Mouse (Mus musculus): Measurements from ENCODE around the gene Igf2r.

Igf2r gene

DNA sequence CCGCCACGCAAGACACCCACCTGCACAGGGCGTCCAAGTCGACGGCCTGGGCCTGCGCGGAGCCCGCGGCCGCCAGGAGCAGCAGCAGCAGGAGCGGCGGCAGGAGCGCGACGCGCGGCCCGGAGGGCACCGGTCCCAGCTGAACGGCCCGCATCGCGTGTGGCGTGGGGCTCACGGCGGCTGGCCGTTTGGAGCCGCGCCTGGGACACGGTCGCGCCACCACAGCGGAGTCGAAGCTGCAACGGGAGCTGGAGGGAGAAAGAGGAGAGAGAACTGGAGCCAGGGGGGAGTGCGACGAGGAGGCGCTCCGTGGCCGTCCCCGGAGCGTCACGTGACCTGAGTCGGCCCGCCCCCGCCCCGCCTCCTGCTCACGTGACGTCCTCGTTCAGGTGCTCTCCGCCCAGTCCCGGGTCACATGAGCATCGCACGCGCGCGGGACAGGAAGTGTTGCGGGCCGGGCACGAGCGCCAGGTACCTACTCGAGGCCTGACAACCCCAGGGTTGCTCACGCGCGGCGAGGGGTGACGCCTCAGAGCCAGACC, at the start of gene Igf2r:
Gene Igf2r (minus strand): TSS at position 285 of the 542 bp plus-strand sequence.
- DNase-seq (ENCODE audit: low read depth): peak; percentile 91

DNA sequence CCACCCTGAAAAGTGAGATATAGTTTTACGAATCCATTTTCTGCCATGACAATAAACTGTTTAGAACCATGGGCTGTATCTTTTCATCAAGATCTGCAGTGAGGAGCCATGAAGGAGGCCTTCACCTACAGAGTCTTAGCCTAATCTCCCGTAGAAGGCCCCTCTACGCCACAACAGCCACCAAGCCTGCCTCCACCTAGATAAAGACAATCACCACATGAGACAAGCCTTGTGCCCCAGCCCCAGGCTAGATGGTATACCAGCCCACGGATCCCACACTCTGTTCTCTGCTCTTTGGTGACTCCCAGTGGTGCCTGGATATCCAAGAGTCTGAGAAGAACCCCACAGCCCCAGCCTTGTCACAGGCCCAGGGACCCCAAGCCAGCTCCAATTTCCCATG, 46.4 kb upstream of the Igf2r start:
- no peak for DNase-seq (ENCODE audit: low read depth)

DNA sequence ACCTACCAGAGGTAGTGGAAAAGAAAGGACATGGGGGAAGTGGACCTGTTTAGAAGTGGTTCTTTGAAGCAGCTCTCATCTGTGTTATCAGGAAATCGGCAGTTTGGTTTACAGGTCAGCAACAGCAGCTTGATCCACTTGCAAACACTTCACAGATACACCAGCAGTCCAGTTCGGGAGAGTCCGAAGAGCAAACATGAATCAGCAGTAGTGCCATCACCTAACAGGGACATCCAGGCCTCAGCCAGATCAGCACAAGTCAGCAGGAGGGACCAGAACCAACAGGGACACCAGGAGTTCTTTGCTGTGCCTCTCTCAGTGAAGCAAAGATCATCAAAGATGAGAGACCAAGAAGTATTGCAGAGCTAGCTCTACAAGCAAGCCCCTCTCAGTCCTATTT, 45.0 kb upstream of the Igf2r start:
- DNase-seq (ENCODE audit: low read depth): no peak

DNA sequence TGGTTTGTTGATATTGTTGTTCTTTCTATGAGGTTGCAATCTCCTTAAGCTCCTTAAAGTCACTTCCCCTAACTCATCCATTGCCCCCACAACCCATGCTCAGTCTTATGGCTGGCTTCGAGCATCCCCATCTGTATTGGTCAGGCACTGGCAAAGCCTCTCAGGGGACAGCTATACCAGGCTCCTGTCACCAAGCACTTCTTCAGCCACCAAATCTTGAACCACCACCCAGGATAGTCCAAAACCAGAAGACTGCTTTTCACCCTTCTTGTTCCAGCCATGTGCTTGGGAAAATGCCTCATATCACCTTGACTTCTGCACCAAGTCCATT, 41.5 kb upstream of the Igf2r start:
- no peak for DNase-seq (ENCODE audit: low read depth)

DNA sequence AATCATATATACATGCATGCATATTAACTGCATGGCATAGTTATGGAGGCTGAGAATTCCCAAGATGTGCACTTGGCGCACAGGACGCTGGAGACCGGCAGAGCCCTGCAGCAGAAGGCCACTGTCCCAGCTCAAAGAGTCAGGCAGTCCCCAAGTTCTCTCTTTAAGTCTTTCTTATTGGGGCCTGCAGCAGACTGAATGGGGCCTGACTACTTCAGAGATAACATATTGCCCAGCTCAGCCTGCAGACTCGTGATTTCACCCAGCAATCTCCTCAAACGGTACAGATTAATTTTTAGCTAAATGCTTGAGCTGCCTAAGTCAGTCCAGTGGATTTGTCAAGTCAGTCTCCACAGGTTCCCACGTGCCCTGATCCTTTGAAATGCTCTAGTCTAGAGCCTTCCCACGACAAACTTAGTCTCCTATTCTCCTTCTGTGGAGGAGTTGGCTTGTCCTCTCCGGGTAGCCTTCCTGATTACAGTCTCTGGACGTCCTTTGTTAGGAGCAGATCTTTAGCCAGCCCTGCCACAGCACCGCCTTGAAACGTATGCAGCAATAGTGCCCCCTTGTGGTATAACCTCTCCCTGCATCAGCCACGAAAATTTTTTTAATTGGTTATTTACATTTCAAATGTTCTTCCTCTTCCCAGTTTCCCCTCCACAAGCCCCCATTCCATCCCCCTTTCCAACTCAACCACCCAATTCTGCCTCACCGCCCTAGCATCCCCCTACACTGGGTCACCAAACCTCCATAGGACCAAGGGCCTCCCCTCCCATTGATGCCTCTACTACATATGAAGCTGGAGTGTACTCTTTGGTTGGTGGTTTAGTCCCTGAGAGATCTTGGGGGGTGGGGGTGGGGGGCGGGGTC, 40.9 kb upstream of the Igf2r start:
- peak; percentile 90 for DNase-seq (ENCODE audit: low read depth)

DNA sequence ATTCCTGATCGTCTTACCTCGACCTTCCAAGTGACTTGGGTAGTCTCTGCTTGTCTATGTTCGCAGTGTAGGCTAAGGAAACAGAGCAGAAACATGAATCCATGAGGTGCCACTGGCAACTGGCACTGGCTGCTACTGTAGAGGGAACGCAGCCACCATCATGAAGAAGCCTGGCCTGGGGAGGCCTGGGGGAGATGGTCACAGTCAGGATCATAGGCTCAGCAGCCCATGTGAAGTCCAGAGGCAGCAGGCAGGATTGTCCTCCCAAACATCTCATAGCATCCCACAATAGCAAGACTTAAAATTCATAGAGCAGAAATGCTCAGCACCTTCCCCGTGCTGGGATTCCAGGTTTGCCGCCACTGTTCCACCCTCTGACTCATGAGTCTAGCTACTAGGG, 39.4 kb upstream of the Igf2r start:
- DNase-seq (ENCODE audit: low read depth): no peak

DNA sequence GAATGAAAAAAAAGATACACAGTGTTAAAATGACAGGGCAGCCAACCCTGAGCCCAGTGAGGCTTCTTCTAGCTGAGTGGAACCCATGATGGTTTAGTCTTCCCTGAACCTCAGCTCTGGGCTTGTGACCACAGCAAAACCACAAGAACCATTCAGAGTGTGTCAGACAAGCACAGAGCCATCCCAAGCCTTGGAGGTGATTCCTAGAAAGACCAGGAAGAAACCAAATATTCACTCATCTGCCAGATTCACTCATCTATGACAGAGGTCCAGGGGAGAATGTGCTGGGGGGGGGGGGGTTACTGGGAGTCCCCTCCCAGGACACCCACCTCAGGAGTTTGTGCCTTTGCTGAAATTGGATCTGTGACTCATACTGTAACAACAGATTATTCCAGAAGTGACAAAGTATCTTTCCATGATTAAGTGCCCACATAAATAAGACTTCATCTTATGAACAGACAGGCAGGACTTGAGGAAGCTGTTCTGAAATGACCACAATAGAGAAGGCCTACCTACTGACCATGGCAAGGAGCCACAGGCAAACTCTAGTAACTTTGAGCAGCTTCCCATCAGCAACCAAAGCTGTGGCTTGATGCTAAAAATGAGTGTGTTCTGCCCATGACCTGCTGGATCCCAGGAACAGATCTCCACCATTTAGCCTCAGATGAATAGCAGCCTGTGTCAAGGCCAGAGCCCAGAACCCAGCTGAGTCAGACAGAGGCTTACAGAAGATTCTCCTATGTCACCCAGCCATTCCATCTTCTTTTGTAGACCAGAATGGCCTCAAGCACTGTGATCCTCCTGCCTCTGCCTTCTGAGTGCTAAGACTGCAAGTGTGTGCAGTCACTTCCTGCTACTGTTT, 35.4 kb upstream of the Igf2r start:
- DNase-seq (ENCODE audit: low read depth): no peak

DNA sequence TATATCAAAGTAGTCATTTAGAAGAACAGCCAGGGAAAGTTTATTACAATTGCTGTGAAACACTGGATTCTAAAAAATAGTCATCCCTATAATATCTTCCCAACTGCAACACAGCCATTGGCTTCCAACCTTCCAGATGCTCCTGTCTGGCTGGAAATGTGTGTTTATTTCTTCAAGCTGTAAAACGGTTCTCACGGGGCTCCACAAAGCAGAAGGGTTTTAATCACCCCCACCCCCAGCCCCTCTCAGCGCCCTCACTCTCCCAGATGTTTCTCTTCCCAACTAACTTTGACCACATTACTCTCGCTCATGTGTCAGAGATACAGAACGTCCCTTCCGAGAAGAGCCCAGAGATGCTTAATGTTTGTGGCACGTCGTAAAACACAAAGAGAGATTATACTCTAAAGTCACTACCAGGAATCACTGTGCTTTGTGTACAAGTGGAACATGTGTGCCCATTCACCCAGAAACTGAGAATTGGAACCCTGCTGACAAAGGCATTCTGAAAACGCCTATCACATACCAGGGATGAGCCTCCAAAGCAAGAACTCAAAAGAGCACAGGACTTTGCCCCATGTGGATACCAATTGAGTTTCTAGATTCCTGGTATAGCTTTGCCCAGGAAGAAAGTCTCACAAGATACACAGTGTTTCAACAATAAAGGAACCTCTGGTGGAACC, 32.5 kb upstream of the Igf2r start:
- DNase-seq (ENCODE audit: low read depth): no peak

DNA sequence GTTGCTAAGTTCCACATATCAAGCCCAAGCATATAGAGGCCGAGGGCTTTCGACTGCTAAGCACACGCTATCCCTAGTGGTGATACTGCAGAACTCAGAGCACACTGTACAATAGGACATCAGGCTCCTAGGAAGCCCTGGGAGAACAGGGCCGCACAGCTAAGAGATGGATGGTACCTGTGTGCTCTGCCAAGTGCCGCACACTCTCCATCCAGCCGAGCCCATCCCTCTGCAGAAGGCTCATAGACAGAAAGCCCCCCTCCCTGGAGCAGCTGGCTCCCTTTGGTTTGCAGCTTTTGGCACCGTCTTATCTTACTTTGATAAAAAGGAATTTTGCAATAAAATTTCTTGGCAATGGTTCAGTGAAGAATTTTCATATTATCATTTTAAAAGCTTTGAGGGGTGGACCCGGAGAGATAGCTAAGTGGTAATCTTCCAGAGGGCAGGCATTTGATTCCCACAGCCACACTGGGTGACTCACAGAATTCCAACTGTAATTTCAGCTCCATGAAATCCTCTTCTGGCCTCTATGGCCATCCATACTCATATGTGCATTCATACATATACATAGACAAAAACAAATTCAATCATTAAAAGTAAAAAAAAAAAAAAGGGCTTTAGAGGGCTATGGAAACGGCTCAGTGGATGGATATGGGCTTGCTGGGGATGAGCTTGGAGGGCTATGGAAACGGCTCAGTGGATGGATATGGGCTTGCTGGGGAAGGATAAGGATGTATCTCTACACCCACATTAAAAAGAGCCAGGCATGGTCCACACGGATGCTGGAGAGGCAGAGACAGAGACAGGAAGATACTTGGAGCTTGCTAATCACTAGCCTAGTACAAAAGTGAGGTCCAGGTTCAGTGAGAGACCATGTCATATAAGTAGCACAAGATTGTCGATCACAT, 30.2 kb upstream of the Igf2r start:
- DNase-seq (ENCODE audit: low read depth): peak; percentile 43

DNA sequence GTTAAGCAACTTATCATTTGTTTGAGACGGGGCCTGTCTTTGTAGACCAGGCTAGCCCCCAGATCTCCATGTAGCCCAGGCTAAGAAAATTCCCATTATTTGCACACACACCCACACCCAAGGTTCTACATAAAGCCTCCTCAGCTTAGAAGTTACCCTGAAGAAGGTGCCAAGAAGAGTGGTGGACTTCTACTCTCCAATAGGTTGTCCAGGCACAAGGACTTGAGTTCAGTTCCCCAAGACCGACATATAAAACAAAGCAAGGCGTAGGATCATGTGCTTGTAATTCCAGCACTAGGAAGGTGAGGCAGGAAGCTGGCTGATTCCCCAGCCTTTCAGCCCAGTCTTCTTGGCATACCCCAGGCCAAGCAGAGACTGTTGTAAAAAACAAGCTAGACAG, 29.1 kb upstream of the Igf2r start:
- no peak for DNase-seq (ENCODE audit: low read depth)

DNA sequence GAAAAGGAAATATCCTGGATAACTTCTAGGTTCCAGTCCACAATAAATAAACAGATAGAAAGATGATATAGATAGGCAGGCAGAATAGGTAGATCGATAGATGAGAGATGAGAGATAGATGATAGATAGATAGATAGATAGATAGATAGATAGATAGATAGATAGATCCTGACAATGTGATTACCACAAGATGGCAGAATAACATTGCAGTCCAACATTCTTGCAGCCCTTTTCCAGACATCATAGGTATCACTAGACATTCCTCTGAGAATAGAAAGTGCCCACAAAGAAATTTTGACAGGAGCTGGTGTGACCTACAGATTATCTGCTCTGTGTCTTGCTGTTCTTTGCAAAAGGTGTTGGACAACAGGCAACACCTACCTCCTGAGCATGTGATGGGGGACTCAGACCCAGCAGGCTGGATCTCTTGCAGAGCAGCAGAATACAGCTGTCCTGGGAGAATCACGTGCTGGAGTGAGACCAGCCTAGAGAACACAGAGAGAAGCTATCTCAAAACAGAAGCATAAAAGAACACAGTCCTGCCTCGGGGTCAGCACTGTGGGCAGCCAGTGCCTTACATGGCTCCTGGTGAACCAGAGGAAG, 28.1 kb upstream of the Igf2r start:
- no peak for DNase-seq (ENCODE audit: low read depth)

DNA sequence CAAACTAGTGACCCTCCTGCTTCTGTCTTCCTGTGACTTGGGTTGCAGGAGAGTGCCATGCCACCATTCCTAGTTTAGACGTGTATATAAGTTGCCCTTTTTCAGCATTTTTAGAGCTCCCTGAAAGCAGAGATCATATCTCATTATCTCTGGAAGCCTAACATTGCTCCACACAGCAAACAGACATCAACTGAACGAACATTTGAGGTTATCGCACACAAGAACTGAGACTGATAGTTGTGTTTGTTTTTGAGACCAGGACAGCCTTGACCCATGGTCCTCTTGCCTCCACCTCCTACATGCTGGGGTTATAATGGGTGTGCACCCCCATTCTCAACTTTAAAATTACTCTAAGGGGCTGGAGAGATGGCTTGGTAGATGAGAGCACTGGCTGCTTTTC, 27.2 kb upstream of the Igf2r start:
- DNase-seq (ENCODE audit: low read depth): no peak

DNA sequence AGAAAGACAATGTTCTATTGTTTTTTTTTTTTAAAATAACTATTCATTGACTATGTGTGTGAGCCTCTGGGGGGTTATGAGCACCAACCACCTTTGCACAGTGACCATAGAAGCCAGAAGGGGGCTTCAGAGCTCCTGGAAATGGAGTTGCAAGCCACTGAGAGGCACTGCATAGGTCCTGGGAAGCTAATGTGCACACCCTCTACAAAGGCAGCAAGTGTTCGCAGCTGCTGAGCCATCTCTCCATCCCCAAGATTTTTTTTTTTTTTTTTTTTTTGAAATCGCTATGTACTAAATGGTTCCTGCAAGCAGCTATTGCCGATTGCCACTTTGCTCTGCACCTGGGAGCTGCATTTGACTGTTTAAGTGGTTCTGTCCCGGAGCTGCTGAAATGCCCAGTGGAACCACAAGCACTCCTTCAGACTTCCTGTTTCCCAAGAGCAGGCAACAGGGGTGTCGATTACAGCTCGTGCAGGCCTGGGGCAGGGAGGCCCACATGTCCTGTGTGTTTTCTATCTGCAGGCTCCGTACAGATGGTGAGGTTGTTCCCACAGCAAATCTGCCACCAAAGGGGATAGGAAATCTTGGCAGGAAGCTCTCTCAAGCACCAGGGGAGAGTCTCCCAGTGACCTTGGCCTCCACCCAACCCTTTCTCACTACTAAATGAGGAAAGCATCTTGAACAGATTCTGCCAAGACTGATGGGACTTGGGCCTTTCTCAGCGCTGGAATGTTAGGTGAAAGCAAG, 24.4 kb upstream of the Igf2r start:
- DNase-seq (ENCODE audit: low read depth): peak; percentile 76

DNA sequence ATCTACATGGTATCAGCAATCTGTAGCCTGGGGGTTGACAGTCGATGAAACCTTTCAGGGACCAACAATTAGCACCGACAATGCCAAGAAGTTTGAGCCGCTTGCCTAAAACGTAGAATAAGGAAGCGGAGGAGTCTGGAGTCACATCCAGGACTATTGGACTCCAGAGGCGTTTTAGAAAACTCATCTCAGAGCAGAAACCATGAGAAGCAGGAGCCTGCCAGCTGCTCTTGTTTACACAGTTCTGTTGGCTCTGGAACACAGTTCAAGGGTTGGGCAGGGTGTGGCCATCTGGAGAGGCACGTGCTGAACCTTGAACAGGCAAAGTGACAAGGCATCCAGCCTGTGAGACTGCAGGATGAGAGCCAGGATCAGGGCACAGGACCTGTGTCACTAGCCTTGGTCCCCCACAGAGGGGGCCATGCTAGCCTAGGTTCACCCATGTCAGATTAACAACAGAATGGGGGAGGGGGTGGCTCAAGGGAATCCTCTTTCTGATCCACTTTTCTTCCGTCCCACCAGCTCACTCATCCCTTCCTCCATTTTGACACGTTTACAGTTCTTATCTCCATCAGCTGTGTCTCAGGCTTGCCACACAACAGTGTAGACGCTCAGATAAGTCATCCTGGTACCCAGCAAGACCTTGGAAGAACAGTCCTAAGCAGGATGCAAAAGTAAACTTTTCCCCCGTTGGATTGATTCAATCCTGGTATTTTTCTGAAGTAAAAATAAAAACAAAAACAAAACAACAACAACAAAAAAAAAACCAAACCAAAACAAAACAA, 23.1 kb upstream of the Igf2r start:
- peak; percentile 33 for DNase-seq (ENCODE audit: low read depth)

DNA sequence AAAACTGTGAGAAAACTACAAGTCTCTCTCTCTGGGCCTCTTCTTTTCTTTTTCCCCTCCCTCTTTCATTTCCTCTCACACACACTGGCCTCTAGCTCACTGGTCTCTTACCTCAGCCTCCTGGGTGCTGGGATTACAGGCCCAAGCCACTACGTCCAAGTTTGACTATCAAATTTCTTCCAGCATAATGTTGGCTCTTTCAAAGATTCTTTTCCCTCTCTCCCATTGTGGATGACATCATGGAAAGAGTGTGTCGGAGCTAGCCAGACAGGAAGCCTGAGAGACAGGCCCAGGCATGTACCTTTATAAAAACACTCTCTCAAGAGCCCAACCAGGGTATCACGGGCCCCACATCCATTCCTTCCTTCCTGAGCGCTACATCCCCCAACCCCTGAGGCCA, 22.0 kb upstream of the Igf2r start:
- DNase-seq (ENCODE audit: low read depth): peak; percentile 82

DNA sequence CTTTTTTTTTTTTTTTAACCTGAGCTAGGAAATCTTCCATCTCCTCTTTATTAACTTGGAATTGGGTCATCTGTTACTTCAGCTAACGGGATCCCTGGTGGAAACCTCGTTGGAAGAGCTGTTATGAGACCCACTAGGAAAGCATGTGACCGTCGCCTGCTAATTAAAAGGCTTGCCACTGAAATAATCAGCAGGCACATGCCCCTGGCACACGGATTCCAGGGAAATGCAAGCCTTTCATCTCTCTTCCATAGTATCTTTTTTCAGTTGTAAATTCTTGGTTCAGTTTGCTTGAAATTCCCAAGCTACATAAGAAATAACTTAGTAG, 21.6 kb upstream of the Igf2r start:
- DNase-seq (ENCODE audit: low read depth): no peak

DNA sequence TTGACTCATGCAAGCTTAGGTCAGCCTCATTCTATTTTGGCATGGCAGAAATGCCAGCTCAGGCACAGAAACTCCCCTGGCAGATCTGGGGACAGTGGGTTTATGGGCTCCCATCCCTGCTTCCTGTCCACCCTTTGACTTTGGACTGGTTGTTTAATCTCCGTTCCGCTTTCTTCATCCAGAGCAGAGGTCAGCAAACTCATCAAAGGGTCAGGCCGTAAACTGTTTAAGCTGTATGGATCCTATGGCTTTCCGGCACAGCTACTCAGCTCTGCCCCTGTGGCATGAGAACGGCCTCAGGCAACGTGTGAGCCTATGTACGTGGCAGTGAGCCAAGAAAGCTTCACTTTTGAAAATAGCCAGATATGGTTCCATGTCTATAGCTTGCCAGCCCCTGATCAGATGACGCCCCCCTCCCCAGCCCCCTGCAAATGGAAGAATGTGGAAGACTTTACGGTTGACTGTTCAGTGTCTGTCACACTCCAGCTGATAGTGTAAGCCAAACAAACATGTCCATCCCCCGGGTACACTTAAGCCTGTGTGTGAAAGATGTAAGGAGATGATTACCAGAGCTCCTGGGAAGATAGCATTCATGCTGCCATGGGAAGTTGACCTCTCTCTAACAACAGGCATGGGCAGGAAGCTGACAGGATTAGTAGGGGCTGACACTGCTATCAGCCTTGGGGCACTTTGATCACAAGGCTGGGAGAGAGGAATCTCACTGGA, 21.1 kb upstream of the Igf2r start:
- peak; percentile 54 for DNase-seq (ENCODE audit: low read depth)

DNA sequence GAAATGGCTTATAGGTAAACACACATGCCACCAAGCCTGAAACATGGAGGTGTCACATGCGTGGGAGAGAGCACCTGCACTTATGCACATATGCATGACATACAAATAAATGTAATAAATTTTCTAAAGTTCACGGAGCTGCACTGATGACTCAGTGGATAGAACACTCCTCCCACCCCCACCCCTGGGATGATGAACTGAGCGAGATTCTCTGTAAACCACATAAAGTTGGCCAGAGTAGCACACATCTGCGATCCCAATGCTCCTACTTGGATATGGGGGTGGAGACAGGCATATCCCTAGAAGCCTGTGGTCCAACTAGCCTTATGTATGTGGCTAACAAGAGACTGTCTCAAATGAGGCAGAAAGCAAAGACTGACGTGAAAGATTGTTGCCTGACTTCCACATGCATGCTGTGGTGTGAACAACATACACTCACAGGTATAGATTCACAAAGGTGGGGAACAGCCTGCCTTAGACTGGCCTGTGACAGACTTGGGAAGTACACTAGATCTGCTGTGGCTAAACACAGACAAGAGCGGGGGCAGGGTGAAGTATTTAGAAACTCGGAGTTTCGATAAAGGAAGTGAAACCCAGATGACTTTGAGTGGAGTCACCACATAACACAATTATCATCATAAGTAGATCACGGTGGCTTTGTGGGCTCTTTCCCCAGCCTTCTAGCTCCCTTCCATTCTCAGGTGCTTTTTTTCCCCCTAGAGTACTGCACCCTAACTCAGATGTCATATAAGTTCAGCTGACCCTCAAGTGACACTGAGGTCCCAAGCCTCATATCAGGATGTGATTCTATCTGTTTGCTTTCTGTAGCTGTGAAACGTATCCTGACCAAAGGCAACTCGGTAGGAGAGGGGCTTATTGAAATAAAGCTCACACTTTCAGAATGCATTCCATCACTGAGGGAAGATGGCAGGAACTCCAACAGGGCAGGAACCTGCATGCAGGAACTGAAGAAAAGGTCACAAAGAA, 13.7 kb upstream of the Igf2r start:
- peak; percentile 93 for DNase-seq (ENCODE audit: low read depth)

Measured in NIH3T3 (cell line).